Mouse (Mus musculus) liver, postnatal 0 days (tissue): ENCODE measurements around the gene Hs1bp3. TPM values are rescaled to one million over a fixed set of nuclear protein-coding genes. Genes with fewer than 3 reads are reported as not detected.

ENCODE experiments used
- ATAC-seq: fragments of 200-750 bp; cut with Nextera tagmentation; 2 replicates; pipeline ENCODE4 v1.8.0; 2017; ENCODE audit warnings: mild to moderate bottlenecking, moderate library complexity
- DNase-seq: peaks from one replicate; pipeline ENCODE4 v3.0.0-alpha.2; 2016
- H3K27ac ChIP-seq: fragments of 300-500 bp; sonication (generic); 2 replicates; pipeline ENCODE4 v1.5.1; 2014; ENCODE audit warnings: antibody characterized with exemption, moderate library complexity, mild to moderate bottlenecking, low read depth
- H3K27me3 ChIP-seq: fragments of 300-500 bp; sonication (generic); 2 replicates; pipeline ENCODE4 v1.6.1; 2014; ENCODE audit warnings: low read length, control low read depth, mixed read lengths; ENCODE audit not compliant: insufficient read depth
- H3K36me3 ChIP-seq: fragments of 300-500 bp; sonication (generic); replicated peaks from 2 replicates; pipeline ENCODE4 v1.6.1; 2014; ENCODE audit warnings: mild to moderate bottlenecking, control low read depth, low read length, moderate library complexity, mixed read lengths; ENCODE audit not compliant: insufficient read depth
- H3K4me1 ChIP-seq: fragments of 300-500 bp; sonication (generic); 2 replicates; pipeline ENCODE4 v1.6.1; 2014; ENCODE audit warnings: antibody characterized with exemption, mild to moderate bottlenecking, control low read depth; ENCODE audit not compliant: insufficient read depth
- H3K4me2 ChIP-seq: fragments of 300-500 bp; sonication (generic); 2 replicates; pipeline ENCODE4 v1.6.1; 2014; ENCODE audit warnings: low read depth, mild to moderate bottlenecking, low read length, moderate library complexity, mixed read lengths
- H3K4me3 ChIP-seq: fragments of 300-500 bp; sonication (generic); 2 replicates; pipeline ENCODE4 v1.5.1; 2014; ENCODE audit warnings: low read depth, low read length
- H3K9ac ChIP-seq: fragments of 300-500 bp; sonication (generic); replicated peaks from 2 replicates; pipeline ENCODE4 v1.6.1; 2014; ENCODE audit warnings: mild to moderate bottlenecking, moderate library complexity
- H3K9me3 ChIP-seq: fragments of 300-500 bp; sonication (generic); 2 replicates; pipeline ENCODE4 v1.6.1; 2016; ENCODE audit warnings: mild to moderate bottlenecking, control low read depth, low read length, mixed read lengths
- CTCF ChIP-seq: sonication (generic); IDR thresholded peaks from 2 replicates; pipeline ENCODE4 v1.5.1; 2016; ENCODE audit warnings: antibody characterized with exemption, low read depth
- EP300 ChIP-seq: IDR thresholded peaks from 2 replicates; pipeline ENCODE4 v1.6.1; 2016; ENCODE audit warnings: antibody characterized with exemption, low read depth, mild to moderate bottlenecking
- WGBS: fragments of 180-500 bp; shearing (Covaris S2); extraction: QIAGEN DNeasy Blood & Tissue Kit; methylation state at CpG from one replicate; pipeline ENCODE4 v1.1.7; 2014; ENCODE audit not compliant: insufficient replicate concordance; 5-methylcytosine and 5-hydroxymethylcytosine counted together
- polyA plus RNA-seq: library from polyadenylated mRNA; unstranded; fragments of >200 nt; fragmentation: Nextera tagmentation; extraction: Ambion mirVana; gene quantifications from 2 replicates; pipeline ENCODE4 v1.2.1, GENCODE M21; 2015

The Hs1bp3 gene
- polyA plus RNA-seq, 1 experiment from 2014 or later = 3.7 TPM

DNA sequence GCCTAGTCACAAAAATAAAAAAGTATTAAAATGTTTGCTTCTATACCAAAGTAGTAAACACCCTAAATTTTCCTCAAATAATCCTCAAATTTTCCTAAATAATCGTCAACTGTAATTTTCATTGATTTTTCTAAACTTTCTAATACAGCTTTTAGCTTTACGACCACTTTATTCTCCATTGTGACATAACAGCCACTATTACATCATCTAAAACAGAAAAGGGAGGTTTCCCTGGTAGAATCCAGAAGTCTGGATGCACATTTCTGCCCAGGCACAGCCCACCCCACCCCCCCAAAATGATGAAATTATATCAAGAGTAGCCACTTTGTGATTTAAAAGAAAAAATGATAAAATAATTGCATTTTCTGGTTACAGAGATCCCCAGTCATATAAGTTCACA lies 17.1 kb upstream of the Hs1bp3 start:
- WGBS = 57% methylated on average over 2 of the region's 2 CpGs
- ATAC-seq (no peak), DNase-seq (no peak)
- 0 out of 2 replicates have a peak, but pooled peaks cover 3% of the 10 kb centered on the region for H3K4me1 ChIP-seq
- peaks cover 57% of the 10 kb centered on the region for H3K27me3 ChIP-seq
- H3K27ac ChIP-seq = no peak overlapping the region
- H3K4me2 ChIP-seq = no peak overlapping the region
- no peaks in the 10 kb centered on the region for H3K36me3 ChIP-seq
- H3K9me3 ChIP-seq = no peaks in the 10 kb centered on the region
- H3K4me3 ChIP-seq = no peak overlapping the region
- TF ChIP-seq EP300 (no peak), CTCF (no peak)
- H3K9ac ChIP-seq = no peak overlapping the region

DNA sequence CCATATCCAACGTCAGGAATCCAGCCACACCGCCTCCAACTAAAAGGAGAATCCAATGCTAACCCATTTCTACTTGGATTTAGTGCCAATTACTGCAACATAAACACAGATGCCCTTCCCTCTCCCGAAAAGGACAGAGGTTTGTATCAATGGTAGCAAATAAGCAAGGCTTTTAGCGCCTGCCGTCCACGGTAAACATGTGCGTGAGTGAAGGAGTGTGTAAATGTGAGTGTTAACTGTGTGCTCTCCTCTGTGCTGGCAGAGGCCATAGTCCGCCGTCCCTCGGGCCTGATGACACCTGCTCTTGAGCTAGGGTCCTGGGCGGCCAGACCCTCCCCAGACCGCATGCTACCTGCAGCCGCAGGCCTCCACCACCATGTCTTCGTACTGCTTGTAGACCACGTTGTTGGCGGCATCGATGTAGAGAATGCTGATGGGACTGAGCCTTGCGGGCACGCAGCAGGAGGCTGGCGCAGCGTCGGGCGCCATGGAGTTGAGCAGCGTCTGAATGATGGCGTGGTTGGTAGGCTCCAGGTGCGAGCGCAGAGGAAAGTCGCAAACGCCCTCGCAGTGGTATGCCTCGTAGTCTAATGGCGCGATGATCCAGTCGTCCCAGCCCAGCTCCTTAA lies 15.5 kb upstream of the Hs1bp3 start:
- Histone ChIP-seq H3K4me3 (peak overlapping the region; percentile 27; the same call in 1 of the 2 replicates), H3K9me3 (no peaks in the 10 kb centered on the region), H3K36me3 (no peaks in the 10 kb centered on the region), H3K9ac (no peak overlapping the region), H3K27me3 (peaks cover 73% of the 10 kb centered on the region), H3K27ac (no peak overlapping the region), H3K4me1 (peaks cover 9% of the 10 kb centered on the region), H3K4me2 (peak overlapping the region; percentile 58)
- DNase-seq (no peak), ATAC-seq (no peak)
- no peak for TF ChIP-seq CTCF
- no peak for TF ChIP-seq EP300
- 8% methylated on average over 34 of the region's 34 CpGs for WGBS

DNA sequence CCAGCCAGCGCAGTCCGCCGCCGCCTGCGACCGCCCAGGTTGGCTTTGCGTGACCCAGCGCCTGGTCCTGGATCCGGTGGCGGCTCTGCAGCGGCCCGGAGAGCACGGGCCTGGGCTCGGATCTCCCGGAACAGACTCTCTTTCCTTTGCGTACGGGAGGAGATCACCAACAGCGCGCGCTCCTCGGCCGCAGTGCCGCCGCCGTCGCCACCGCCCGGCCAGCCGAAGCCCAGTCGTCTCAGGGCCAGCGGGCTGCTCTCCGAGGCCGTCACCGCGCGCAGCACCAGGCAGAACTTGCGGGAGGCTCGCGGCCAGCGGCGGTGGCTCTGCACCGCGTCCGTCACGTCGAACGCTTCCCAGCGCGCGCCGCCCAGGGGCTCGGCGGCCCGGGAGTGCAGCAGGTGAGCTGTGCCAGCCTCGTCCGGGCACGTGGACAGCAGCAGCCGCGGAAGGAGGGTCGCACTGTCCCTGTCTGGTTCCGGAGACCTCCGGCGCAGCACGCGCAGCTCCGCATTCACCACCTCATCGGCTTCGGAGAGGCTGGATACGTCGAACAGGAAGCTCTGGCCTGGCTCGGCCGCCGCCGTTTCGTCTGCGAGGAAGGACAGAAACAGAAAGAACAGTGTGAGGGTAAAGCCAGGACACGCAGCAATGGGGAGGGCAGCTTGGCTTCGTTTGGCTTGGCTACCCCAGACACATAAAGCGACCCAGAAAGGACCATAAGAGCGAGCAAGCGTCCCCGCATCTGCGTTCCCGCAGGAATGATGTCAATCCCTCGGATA lies 14.7 kb upstream of the Hs1bp3 start:
- WGBS = 4% methylated on average over 79 of the region's 85 CpGs
- Histone ChIP-seq H3K4me3 (peak overlapping the region; percentile 27), H3K27ac (no peak overlapping the region), H3K9me3 (no peaks in the 10 kb centered on the region), H3K4me1 (peaks cover 9% of the 10 kb centered on the region), H3K4me2 (peak overlapping the region; percentile 58), H3K36me3 (no peaks in the 10 kb centered on the region), H3K9ac (no peak overlapping the region), H3K27me3 (peaks cover 80% of the 10 kb centered on the region)
- TF ChIP-seq CTCF (no peak), EP300 (no peak)
- no peak for DNase-seq
- ATAC-seq = no peak

DNA sequence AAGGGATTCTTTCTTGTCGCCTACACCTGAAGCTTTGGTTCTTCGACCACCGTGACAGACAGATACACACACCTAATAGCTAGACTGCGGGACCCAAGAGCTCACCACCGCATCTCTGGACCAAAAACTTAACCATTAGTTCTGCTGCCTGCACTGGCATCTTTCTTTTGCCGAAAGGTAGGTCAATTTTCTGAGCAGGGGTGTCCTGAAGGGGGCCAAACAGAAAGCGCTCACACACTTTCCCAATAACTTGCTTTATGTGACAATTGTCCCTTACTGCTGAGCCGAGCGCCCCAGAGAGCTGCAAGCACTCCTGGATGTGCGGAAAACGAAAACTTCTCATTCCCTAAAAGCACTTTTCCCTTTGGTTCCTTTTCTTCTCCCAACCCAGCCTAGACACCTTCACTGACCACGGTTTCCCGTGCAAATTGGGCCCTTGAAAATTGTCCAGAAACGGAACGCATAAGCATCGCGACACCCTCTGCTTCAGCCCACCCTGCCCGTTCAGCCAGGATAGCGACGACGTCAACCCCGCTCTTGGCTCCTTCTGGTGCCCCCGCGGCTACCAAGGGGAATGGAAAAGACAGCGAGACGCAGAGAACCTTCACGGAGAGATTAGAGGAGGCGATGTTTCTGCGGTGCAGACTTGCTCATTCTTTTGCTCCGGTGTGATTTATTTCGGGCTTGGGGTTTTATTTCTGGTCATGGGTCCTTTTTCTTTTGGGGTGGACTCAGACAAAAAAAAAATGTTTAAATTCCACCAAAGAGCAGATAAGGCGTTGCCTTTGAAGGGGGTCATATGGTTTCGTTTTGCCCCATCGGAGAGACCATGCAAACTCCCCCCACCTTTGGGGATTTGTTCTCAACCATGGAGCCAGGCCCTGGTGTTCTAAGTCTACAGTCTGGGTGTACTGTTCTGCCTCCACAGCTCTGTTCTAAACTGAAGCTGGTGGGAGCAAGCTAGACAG lies 13.8 kb upstream of the Hs1bp3 start:
- H3K27me3 ChIP-seq = peaks cover 88% of the 10 kb centered on the region
- ATAC-seq = no peak
- TF ChIP-seq CTCF (no peak), EP300 (no peak)
- no peak overlapping the region for H3K4me2 ChIP-seq
- no peaks in the 10 kb centered on the region for H3K36me3 ChIP-seq
- peak overlapping the region; percentile 27; the same call in 1 of the 2 replicates for H3K4me3 ChIP-seq
- WGBS = 9% methylated on average over 34 of the region's 34 CpGs
- no peak overlapping the region for H3K9ac ChIP-seq
- DNase-seq = no peak
- H3K9me3 ChIP-seq = no peaks in the 10 kb centered on the region
- H3K27ac ChIP-seq = no peak overlapping the region
- peaks cover 9% of the 10 kb centered on the region for H3K4me1 ChIP-seq

DNA sequence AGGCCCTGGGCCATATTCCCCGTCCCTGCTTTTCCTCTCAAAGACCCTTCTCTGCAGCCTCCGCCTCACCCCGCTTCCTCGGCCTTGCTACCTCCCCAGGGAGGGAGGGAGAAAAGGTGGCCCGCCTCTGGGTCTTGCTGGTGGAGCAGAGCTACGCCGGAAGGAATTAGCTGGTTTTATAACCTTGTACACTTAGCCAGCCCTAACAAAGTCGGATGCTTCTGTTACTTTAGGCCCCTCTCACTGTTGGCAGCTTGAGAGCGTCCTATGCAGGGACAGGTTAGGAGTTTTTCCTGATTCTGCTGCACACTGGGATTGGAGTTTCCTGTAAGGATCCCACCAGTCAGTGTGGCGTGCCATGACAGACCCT lies 13.1 kb upstream of the Hs1bp3 start:
- Histone ChIP-seq H3K9me3 (no peaks in the 10 kb centered on the region), H3K9ac (no peak overlapping the region), H3K4me1 (peaks cover 9% of the 10 kb centered on the region), H3K36me3 (no peaks in the 10 kb centered on the region), H3K4me3 (no peak overlapping the region), H3K4me2 (no peak overlapping the region), H3K27me3 (peaks cover 89% of the 10 kb centered on the region), H3K27ac (no peak overlapping the region)
- no peak for DNase-seq
- ATAC-seq = no peak
- 16% methylated on average over 10 of the region's 10 CpGs for WGBS
- TF ChIP-seq CTCF = no peak
- TF ChIP-seq EP300 = no peak

DNA sequence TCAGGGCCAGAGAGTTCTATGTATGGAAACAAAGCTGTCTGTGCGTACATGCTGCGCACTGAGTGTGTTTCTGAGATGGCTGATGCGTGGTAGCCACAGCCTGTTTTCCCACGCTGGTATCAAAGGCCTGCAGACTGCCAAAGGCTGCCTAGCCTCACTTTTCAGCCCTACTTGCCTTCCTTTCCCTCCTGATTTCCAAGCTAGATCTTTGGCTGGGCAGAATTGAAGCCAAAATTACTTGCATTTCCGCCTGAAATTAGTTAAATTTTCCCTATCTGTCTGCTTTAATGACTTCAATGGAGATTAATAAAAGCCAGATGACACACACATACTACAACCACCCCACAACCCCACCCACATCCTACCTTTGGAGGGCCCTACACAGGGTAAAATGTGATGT lies 12.7 kb upstream of the Hs1bp3 start:
- Histone ChIP-seq H3K27me3 (peaks cover 89% of the 10 kb centered on the region), H3K4me3 (no peak overlapping the region), H3K27ac (no peak overlapping the region), H3K9me3 (no peaks in the 10 kb centered on the region), H3K36me3 (no peaks in the 10 kb centered on the region), H3K4me1 (peaks cover 9% of the 10 kb centered on the region), H3K9ac (no peak overlapping the region), H3K4me2 (no peak overlapping the region)
- DNase-seq = no peak
- no peak for TF ChIP-seq CTCF
- no peak for TF ChIP-seq EP300
- ATAC-seq = no peak
- whole genome bisulfite sequencing = 37% methylated on average over 5 of the region's 5 CpGs
